Mouse (Mus musculus) E14TG2a.4 (cell line): ENCODE results near the gene Cdt1.

Experiments
- H3K27me3 ChIP-seq: 2 replicates; pipeline ENCODE4 v1.6.1; 2014; ENCODE audit warnings: low read length, control low read depth; ENCODE audit not compliant: insufficient read depth
- H3K36me3 ChIP-seq: 2 replicates; pipeline ENCODE4 v1.6.1; 2014; ENCODE audit warnings: low read length, control low read depth; ENCODE audit not compliant: insufficient read depth
- H3K4me1 ChIP-seq: replicated peaks from 2 replicates; pipeline ENCODE4 v1.6.1; 2014; ENCODE audit warnings: low read depth, low read length, control low read depth
- H3K4me3 ChIP-seq: replicated peaks from 2 replicates; pipeline ENCODE4 v1.5.1; 2014; ENCODE audit warnings: mild to moderate bottlenecking, low read length
- H3K9me3 ChIP-seq: 2 replicates; pipeline ENCODE4 v1.6.1; 2014; ENCODE audit warnings: low read length, control low read depth
- CTCF ChIP-seq: conservative IDR thresholded peaks from 2 replicates; pipeline ENCODE4 v1.5.1; 2014; ENCODE audit warnings: low read length
- NANOG ChIP-seq: IDR thresholded peaks from 2 replicates; pipeline ENCODE4 v1.6.1; 2014; ENCODE audit warnings: borderline replicate concordance, low read length, mixed read lengths
- POU5F1 ChIP-seq: IDR thresholded peaks from 2 replicates; pipeline ENCODE4 v1.6.1; 2014; ENCODE audit warnings: low read length, borderline replicate concordance

The Cdt1 gene

GRCm38 (mm10) chr8:122584981-122585380 lies 17.2 kb downstream of the Cdt1 start:
- TF ChIP-seq CTCF (no peak), NANOG (no peak), POU5F1 (no peak)
- no peak overlapping the region for H3K4me3 ChIP-seq
- H3K9me3 ChIP-seq: no peaks in the 10 kb centered on the region
- no peaks in the 10 kb centered on the region for H3K36me3 ChIP-seq
- H3K4me1 ChIP-seq: peaks cover 62% of the 10 kb centered on the region
- H3K27me3 ChIP-seq: 0 out of 2 replicates have a peak, but pooled peaks cover 3% of the 10 kb centered on the region

- Histone ChIP-seq H3K27me3 (0 out of 2 replicates have a peak, but pooled peaks cover 3% of the 10 kb centered on the region), H3K4me1 (peaks cover 57% of the 10 kb centered on the region), H3K4me3 (no peak overlapping the region), H3K9me3 (no peaks in the 10 kb centered on the region), H3K36me3 (no peaks in the 10 kb centered on the region)
- TF ChIP-seq POU5F1 (no peak), CTCF (no peak), NANOG (no peak)
Measured at GRCm38 (mm10) chr8:122585411-122585891, 17.6 kb downstream of the Cdt1 start.

- Histone ChIP-seq H3K36me3 (no peaks in the 10 kb centered on the region), H3K9me3 (no peaks in the 10 kb centered on the region)
- TF ChIP-seq NANOG (no peak), POU5F1 (no peak), CTCF (no peak)
Measured at GRCm38 (mm10) chr8:122586171-122586570, 18.4 kb downstream of the Cdt1 start.

GRCm38 (mm10) chr8:122586749-122587148 lies 18.9 kb downstream of the Cdt1 start:
- TF ChIP-seq NANOG: no peak
- no peak for TF ChIP-seq CTCF
- TF ChIP-seq POU5F1: no peak
- H3K4me3 ChIP-seq: 0 out of 2 replicates have a peak overlapping the region, but pooled peaks have one; percentile 17
- H3K9me3 ChIP-seq: no peaks in the 10 kb centered on the region
- no peaks in the 10 kb centered on the region for H3K36me3 ChIP-seq
- H3K4me1 ChIP-seq: peaks cover 47% of the 10 kb centered on the region
- 0 out of 2 replicates have a peak, but pooled peaks cover 3% of the 10 kb centered on the region for H3K27me3 ChIP-seq

More at GRCm38 (mm10) chr8:122586171-122586570, 18.4 kb downstream of the Cdt1 start:
- 0 out of 2 replicates have a peak, but pooled peaks cover 3% of the 10 kb centered on the region for H3K27me3 ChIP-seq
- H3K4me3 ChIP-seq: no peak overlapping the region
- peaks cover 51% of the 10 kb centered on the region for H3K4me1 ChIP-seq

GRCm38 (mm10) chr8:122593240-122593639 lies 25.4 kb downstream of the Cdt1 start:
- TF ChIP-seq POU5F1 (no peak), CTCF (no peak), NANOG (no peak)
- H3K4me3 ChIP-seq: no peak overlapping the region
- H3K36me3 ChIP-seq: peaks cover 34% of the 10 kb centered on the region
- peaks cover 20% of the 10 kb centered on the region for H3K4me1 ChIP-seq
- no peaks in the 10 kb centered on the region for H3K27me3 ChIP-seq
- no peaks in the 10 kb centered on the region for H3K9me3 ChIP-seq

- TF ChIP-seq CTCF (no peak), NANOG (no peak), POU5F1 (no peak)
- peaks cover 20% of the 10 kb centered on the region for H3K4me1 ChIP-seq
- H3K4me3 ChIP-seq: no peak overlapping the region
Measured at GRCm38 (mm10) chr8:122593783-122594507, 26.1 kb downstream of the Cdt1 start.

GRCm38 (mm10) chr8:122596031-122596430 lies 28.2 kb downstream of the Cdt1 start:
- no peak overlapping the region for H3K4me3 ChIP-seq
- H3K4me1 ChIP-seq: peaks cover 20% of the 10 kb centered on the region
- H3K36me3 ChIP-seq: peaks cover 40% of the 10 kb centered on the region
- TF ChIP-seq POU5F1 (no peak), NANOG (no peak), CTCF (no peak)
- no peaks in the 10 kb centered on the region; the same call in 1 of the 2 replicates for H3K27me3 ChIP-seq
- H3K9me3 ChIP-seq: no peaks in the 10 kb centered on the region

More at GRCm38 (mm10) chr8:122593783-122594507, 26.1 kb downstream of the Cdt1 start:
- H3K9me3 ChIP-seq: no peaks in the 10 kb centered on the region
- H3K27me3 ChIP-seq: no peaks in the 10 kb centered on the region
- peaks cover 40% of the 10 kb centered on the region for H3K36me3 ChIP-seq

GRCm38 (mm10) chr8:122600666-122601065 lies 32.9 kb downstream of the Cdt1 start:
- peaks cover 24% of the 10 kb centered on the region; the same call in 1 of the 2 replicates for H3K36me3 ChIP-seq
- no peaks in the 10 kb centered on the region for H3K9me3 ChIP-seq
- no peak overlapping the region for H3K4me3 ChIP-seq
- H3K4me1 ChIP-seq: peaks cover 3% of the 10 kb centered on the region
- TF ChIP-seq NANOG: no peak
- no peak for TF ChIP-seq CTCF
- TF ChIP-seq POU5F1: no peak
- H3K27me3 ChIP-seq: no peaks in the 10 kb centered on the region; the same call in 1 of the 2 replicates
